Mouse (Mus musculus) left cerebral cortex, postnatal 36 days (tissue): Measurements from ENCODE around the gene Ercc6l2. TPM values are rescaled to one million over a fixed set of nuclear protein-coding genes. Genes with fewer than 3 reads are reported as not detected.
A peak's percentile ranks its signal among the peaks of the same experiment; 100 is the strongest.

ENCODE experiments used
- DNase-seq, 2 experiments: peaks; one replicate each; pipeline ENCODE4 v3.0.0; 2021 to 2022; ENCODE audit warnings: low spot score in 2 of 2, mixed read lengths in 1 of 2
- intact Hi-C: fragments of 180-260 bp; cut with DNase I; formaldehyde crosslinking; loops from one replicate; pipeline ENCODE4 v1.15.1; 2025
- total RNA-seq, 2 experiments: library from RNA; stranded (reverse); gene quantifications; 2 replicates each; pipeline ENCODE4 v1.2.3; 2021

The Ercc6l2 gene
- total RNA-seq, 2 experiments from 2014 or later = 12.9 to 16.3 TPM

DNA sequence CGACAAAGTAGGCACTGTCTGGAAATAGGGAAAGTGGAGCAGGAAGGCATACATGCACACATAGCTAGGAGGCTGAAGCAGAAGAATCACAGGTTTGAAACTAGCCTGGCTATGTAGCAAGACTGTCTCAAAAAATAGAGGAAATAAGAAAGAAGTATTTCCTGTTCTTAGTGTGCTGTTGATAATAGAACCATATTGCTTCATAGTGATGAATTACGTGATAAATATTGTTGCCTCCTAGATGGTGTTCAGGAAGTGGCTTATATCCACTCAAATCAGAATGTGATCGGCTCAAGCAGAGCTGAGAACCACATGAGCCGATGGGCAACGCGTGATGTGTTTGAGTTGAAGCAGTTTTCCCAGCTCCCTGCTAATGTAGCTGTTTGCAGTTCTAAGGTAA is 62.1 kb downstream of the Ercc6l2 start:
- intact Hi-C loops = no loop called here
- no peak for DNase-seq

DNA sequence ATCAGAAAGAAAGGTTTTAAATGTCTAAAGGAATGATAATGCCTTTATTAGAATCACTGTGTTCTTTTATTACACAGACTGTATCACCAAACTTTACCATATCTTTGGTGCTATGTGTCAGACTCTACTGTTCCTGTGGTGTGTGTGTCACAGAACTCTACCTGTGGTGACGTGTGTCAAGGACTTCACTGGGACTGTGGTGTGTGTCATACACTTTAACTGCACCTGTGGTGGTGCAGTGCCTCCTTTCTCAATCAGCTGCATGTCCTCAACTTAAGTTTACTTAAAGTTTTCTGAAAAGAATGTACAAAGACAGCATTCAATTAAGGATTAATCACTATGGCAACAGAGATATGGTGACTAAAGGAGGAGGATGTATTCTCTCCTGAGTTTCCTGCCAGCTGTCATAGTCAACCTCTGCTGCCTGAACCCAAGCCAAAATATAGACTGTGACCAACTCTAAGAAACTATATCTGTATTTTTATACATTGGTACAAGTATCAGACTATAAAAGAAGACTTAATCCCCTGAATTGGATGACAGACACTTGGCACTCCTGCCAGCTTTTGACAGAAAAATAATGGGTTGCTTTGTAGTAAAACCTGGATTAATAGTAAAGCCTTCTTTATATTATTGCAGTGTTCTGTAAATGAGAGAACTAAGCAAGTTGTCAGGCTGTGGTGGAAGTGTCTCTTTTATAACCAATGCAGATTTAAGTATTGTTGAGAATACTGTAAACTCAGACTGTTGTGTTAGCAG is 64.2 kb downstream of the Ercc6l2 start:
- intact Hi-C loops = no loop called here
- DNase-seq = no peak

DNA sequence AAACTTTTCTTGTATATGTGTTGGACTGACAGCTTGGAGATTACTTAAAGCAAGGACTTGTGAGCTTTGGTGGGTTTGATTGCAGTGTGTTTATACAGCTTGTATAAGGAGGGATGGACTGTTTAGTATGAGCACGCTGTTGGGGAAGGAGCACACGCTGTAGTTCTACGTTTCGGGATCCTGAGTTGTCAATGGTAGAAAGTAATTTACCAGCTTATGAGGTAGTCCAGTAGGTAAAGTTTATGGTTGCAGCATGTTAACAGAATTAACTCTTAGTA is 64.8 kb downstream of the Ercc6l2 start:
- no peak for DNase-seq
- intact Hi-C loops = no loop called here

DNA sequence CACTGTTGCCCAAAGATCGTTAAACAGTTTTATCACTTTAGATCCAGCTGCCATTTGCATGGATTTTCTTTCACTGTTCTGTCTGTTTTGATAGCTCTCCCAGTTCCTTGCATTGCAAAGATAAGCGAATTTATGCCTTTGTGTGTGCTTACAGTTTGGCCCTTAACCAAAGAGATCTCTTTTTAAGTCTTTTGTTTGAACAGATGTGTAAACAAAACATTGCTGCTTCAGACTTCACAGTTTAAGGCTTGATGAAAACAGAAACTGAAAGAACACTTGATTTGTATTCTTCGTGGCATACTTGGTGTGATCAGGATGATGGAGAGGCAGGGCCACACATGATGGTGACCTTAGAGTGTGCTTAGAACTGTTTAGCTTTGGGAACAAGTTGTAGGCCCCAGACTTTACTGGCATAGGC is 70.5 kb downstream of the Ercc6l2 start:
- intact Hi-C loops = no loop called here
- no peak for DNase-seq

DNA sequence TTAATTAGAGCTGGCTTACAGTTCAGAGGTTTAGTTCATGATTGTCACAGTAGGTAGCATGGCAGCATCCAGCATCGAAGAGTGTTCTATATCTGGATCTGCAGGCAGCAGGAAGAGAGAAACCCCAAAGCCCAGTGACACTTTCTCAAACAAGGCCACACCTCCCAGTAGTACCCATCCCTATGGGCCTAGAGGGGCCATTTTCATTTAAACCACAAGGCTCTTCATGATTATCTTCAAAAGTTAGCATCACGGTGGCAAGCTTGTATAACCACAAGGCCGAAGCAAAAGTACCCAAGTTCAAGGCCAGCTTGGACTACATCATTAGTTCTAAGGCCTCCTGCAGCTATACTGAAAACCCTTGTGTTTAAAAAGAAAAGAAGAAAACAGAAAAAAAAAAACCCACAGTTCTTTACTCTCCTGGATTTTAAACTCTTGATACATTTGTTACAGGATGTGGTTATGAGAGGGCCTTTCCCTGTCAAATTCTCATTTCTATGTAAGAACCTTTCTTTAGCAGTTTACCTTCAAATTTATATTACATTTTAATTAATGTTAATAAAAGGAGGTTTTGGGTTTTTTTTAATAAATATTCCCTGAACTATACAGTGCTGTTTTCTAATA is 71.5 kb downstream of the Ercc6l2 start:
- intact Hi-C loops = no loop called here
- no peak for DNase-seq

DNA sequence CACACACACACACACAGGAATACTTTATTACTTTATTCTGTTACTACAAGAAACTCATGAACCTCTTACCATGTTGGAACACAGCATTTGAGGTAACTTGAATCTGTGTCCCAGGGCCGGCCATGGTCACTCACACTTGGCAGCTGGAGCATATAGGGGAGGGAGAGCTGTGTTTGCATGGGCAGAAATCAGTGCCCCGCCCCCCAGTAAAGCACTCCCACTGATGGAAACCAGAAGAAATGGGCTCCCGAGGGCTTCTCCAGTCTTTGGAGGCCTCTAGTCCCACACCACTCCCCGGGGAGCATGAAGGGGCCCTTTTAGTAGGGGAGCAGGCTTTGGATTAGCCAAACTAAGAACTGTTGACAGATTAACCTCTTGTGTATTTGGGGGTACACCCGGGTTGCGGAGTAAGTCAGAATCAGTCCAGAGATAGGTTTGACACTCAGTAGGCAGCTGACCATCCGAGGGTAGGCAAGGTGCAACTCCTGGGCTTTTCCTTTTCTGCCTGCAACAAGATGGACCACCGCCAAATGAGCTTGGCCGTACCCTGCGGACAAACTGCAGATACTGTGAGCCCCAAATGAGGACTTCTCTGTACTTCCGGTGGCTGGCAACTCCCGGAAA is 85.8 kb downstream of the Ercc6l2 start:
- no peak for DNase-seq
- intact Hi-C loops = no loop called here

DNA sequence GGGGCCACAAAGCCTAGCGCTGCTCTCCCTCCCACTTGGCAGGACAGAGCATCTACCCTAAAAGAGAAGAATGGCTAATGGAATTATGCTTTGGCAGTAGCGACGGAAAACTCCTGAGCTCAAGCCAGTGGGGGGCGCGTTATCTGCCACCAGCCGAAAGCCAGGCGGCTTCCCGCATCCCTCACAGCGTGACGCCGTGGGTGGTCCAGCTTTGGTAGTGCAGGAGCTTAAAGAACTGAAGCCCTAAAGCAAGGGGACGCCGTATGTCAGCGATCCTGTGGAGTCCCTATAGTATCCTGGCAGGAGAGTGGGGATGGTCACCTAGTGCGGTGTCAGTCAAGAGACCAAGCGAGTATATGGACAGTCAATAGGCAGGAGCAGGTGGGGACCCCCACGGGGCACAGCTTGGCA is 86.3 kb downstream of the Ercc6l2 start:
- intact Hi-C loops = no loop called here
- DNase-seq = peak; percentile 60 to 73

DNA sequence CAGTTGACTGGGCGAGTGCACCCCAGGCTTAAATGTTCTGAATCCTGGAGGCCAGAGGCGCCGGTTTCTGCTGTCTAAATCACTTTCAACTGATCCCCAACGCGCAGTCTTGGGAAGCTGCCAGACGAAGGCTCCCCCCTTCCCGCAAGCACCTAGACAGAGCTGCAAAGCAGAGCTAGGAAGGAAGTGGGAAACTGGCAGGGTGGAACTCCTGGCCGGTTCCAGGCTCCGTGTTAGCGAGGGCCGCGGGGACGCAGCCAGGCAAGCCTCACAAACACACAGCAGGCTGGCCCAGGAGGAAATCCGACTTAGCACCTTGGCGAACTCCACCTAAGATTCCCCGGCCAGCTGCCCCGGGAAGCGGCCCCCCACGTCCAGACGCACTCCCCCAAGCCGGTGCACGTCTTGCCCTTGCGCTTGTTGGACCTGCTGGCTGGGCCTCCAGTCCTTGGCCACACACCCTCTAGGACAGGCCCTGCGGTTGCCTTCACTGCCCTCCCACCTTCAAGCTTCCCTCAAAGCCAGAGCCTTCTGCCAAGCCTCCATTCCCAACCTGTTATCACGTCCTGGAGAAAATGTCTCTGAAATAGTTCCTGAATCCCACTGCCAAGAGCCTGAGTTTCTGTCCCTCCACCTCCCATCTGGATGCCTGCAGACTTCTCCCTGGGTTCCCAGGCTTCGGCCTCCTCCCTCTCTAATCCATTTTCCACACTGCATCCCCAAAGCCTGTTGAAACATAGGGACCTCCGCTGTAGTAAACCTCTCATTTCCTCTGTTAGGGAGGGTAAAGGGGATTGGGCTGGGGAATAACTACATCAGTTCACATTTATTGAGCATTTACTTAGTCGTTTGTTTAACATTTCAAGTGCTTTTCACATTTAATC is 86.9 kb downstream of the Ercc6l2 start:
- intact Hi-C loops = no loop called here
- peak; percentile 26 to 51 for DNase-seq

DNA sequence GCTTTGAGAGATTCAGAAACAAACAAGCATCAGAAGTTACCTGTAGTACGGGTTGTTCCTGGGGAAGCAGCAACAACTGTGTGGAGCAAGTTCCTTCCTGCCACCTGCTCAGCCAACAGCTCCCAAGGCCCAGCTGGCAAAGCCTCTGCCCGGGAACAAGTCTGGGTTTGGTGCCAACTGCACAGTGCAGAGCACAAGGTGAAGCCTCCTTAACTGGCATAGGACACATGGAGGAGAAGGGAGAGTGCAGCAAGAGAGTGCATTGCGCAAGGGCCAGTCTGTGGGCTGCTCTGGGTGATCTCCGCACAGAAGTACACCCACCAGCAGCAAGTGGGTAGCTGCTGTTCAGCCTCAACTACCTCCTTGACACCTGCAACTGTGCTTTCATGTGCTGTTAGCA is 91.5 kb downstream of the Ercc6l2 start:
- DNase-seq = no peak
- intact Hi-C loops = no loop called here

DNA sequence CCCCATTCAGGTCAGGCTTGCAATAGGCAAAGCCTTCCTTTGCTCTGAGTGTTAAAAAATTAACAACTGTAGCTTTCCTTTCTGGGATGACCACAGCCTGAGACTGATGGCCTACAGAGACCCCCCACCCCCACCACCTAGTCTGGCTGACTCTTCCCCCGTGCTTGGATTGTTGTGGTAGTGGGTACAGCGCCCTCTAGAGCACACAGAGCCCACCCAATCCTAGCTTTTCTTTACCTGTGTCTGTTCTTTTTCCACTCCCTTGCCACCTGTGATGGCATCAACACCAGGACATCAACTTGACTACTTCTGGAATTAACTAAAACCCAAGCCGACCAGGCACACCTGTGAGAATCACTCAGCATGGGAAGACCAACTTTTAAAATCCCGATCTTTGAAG is 92.4 kb downstream of the Ercc6l2 start:
- intact Hi-C loops = no loop called here
- no peak for DNase-seq

DNA sequence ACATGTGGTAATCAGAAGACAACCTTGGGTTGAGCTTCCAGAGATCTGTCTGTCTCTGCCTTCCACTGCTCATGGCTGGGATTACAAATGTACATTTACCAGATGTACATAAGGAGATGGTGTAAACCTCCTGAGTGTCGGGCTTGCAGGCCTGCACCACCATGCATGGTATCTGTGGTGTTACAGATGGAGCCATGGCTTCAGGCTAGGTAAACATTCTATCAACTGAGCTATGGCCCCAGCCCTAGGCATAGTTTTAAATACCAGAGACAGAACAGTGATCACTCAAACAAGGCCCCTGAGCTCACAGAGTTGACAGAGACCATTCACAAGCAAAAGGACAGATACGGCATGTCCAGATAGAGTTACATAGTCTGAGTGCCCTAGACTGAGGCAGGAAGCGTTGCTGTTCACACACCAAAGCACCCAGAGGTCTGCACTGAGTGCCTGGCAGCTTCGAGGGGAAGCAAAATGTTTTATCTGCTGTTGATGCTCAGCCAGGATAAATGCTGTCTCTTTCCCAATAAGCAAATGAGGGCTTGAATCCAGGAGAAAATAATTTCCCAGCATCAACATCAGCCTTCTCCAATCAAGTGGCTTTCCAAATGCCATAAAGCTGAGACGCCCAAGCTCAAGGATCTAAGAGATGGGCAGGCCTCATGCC is 95.2 kb downstream of the Ercc6l2 start:
- intact Hi-C loops = no loop called here
- DNase-seq = no peak

DNA sequence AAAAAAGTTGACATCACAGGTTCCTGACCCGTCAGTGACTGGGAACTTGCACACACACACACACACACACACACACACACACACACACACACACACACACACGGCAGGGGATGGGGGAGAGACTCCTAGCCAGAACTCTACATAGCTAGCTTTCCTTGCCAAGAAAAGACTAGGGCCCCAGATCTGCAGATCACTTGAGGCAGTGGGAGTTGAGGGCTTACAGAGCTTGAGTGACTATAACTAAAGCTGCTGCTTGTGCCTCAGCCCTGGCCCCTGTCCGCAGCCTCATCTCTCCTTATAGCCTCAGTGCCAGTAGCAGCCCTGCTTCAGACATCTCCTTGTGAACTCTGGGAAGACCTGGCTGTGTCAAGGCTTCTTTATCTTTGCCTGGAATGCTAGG is 96.6 kb downstream of the Ercc6l2 start:
- intact Hi-C loops = no loop called here

DNA sequence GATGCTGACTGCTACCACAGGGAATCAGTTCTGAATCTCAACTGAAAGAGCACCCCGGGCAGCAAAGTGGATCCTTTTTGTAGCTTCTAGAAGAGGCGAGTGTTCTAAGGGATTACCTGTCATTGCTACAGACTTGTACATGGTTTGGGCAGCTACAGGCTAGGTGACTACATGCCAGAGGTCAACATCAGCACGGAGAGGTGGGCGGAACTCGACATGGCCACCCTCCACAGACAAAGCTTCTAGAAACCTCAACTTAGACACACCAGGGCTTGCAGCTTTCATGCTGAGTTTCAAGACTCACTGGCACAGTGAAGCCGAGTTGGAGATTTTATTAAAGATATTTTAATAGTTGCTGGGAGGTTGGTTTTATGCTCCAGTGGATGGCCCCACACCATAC is 98.1 kb downstream of the Ercc6l2 start:
- intact Hi-C loops = no loop called here
- DNase-seq = no peak

More for the DNA sequence above, 96.6 kb downstream of the Ercc6l2 start:
- no peak for DNase-seq

DNA sequence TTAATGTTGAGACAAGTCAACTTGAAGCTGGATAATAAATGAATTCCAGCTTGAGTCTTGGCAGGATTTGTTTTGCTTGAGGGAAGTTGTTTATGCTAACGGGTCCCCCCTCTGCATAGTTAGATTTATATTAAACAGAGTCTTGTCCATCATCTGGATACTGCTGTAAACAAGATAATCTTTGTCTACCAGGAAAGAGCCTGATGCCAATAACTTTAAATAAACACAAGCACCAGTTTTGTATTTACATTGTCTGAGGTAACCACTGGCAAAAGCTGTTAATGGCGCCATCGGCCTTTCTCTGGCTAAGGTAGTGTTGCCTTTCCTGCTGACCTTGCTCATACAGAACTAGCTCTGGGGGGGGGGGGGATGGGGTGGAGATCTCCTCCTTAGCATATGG is 100.1 kb downstream of the Ercc6l2 start:
- intact Hi-C loops = no loop called here
- no peak for DNase-seq

DNA sequence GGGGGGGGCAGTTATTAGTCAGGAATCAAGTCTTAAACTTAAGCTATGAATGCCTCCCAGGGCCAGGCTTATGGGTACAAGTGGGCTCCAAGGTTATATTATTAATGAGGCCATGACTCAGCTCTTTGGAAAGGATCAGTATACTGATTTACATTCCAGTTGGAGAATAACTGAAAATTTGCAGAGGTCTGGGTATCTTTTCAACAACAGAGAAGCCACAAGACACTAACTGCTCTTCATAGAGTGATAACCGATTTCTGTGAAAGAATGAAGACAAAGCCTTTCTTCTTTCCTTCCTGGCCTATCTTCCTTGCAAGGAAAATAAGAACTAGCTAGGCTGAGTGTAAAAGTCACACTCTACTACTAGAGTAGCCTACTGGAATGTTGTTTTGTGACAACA is 100.6 kb downstream of the Ercc6l2 start:
- no peak for DNase-seq
- intact Hi-C loops = no loop called here

DNA sequence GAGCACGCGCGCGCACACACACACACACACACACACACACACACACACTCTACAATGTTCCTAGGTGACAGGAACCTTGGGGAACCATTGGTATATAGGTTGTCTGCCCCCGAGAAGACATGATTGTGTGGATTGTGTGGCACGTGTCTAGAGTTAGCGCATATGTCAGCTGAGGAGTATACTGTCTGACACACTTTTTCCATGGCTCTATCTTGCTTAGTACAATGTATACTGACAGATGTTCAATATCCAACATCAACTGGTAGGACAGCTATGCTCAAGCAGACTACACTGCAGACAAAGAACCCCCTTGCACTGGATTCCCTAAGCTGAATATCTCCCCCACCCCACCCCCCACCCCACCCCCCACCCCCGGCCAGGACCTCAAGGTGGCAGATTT is 101.5 kb downstream of the Ercc6l2 start:
- intact Hi-C loops = no loop called here
- DNase-seq = no peak

DNA sequence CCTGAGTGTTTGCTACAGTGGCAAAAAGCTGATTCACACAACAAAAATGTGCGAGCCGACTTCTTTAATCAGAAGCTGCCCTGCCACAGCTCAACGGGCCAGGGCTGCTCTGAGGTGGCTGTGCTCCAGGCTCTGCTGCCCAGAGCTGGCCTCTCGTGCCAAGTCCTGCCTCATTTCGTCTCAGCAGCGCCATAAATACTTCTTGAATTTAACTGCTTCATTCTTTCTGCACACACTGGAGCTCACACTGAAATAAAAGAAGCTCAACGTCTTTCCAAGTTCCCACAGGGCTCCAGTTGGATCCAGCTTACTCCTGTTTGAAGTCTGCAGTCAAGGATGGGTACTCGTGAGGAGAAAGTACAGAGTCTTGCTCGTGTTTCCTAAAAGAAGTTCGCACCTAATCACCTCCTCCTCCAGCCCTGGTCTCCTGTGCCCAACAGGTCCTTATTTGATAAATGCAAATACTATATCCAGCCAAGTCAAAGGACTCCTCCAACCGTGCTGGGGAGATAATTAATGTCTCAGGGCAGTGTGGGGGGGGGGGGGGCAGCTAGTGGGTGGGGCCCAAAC is 102.2 kb downstream of the Ercc6l2 start:
- intact Hi-C loops = no loop called here
- peak; percentile 18 to 35 for DNase-seq

DNA sequence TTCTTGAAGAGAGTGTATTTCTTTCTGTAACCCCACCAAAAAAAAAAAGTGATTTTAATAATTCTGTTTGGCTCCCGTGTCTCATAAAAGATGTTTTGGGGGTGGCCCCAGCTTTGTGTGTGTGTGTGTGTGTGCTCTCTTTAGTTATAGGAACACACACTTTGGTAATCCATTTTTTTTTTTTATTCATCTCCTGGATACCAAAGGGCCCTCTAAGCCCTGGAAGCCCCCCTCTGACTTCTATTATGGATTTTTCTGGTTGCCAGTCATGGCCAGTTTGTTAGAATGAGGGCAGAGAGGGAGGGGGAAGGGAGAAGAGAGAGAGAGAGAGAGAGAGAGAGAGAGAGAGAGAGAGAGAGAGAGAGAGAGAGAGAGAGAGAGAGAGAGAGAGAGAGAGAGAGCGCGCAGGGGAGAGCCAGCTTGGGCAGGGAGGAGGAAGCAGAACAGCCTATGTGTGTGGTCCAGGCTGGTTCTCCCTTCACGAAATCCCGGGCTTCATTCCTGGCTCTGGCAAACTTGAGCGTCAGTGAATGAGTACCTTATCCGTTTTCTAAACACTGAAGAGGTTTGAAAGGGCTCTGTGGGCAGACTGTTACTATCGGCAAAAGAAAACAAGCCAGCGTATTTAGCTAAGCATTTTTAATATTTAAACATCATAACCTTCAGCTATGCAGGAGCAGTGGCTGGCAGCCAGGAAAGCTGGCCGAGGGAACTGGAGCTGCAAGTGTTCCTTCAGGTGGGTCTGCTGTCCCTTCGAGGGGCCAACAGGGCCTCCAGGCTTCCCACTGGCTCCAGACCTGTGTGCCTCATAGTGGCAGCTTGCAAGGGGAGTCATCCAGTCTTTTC is 103.0 kb downstream of the Ercc6l2 start:
- intact Hi-C loops = no loop called here
- peak; percentile 10 to 16 for DNase-seq
